Mouse (Mus musculus) macrophage (primary cell): ENCODE results near the gene Lrrc73. TPM values are rescaled to one million over a fixed set of nuclear protein-coding genes. Genes with fewer than 3 reads are reported as not detected.

Experiments
- H3K27ac ChIP-seq: fragments of 350-480 bp; formaldehyde crosslinking; 2 replicates; pipeline ENCODE4 v1.9.0; 2021
- H3K36me3 ChIP-seq: fragments of 350-480 bp; formaldehyde crosslinking; 2 replicates; pipeline ENCODE4 v1.9.0; 2021; ENCODE audit errors: inconsistent target
- H3K4me3 ChIP-seq: fragments of 350-480 bp; formaldehyde crosslinking; 2 replicates; pipeline ENCODE4 v1.9.0; 2021; ENCODE audit errors: inconsistent target
- H3K79me2 ChIP-seq: fragments of 350-480 bp; formaldehyde crosslinking; 2 replicates; pipeline ENCODE4 v1.9.0; 2021; ENCODE audit errors: inconsistent target
- WGBS: methylation state at CpG from one replicate; pipeline ENCODE4 v1.1.7; 2026; ENCODE audit warnings: inconsistent platforms; ENCODE audit not compliant: missing documents; 5-methylcytosine and 5-hydroxymethylcytosine counted together
- polyA plus RNA-seq: library from polyadenylated mRNA; stranded (reverse); fragments of 250-400 nt; gene quantifications from 3 replicates; pipeline ENCODE4 v1.2.4, GENCODE M21; 2018; ENCODE audit warnings: inconsistent platforms

Lrrc73 gene
- polyA plus RNA-seq, 1 experiment from 2014 or later: not detected

GRCm38 (mm10) chr17:46285407-46285806, 32.1 kb downstream of the Lrrc73 start:
- no peak overlapping the region for H3K27ac ChIP-seq
- peaks cover 23% of the 10 kb centered on the region for H3K79me2 ChIP-seq
- H3K36me3 ChIP-seq: no peaks in the 10 kb centered on the region; the same call in 1 of the 2 replicates
- no peak overlapping the region for H3K4me3 ChIP-seq
- 77% methylated on average over 6 of the region's 6 CpGs for WGBS

- Histone ChIP-seq H3K4me3 (no peak overlapping the region), H3K79me2 (peaks cover under 1% of the 10 kb centered on the region; the same call in 1 of the 2 replicates), H3K36me3 (no peaks in the 10 kb centered on the region), H3K27ac (no peak overlapping the region)
- WGBS: 75% methylated on average over 7 of the region's 11 CpGs
These were observed 34.4 kb downstream of the Lrrc73 start for GRCm38 (mm10) chr17:46287678-46288095.

DNA sequence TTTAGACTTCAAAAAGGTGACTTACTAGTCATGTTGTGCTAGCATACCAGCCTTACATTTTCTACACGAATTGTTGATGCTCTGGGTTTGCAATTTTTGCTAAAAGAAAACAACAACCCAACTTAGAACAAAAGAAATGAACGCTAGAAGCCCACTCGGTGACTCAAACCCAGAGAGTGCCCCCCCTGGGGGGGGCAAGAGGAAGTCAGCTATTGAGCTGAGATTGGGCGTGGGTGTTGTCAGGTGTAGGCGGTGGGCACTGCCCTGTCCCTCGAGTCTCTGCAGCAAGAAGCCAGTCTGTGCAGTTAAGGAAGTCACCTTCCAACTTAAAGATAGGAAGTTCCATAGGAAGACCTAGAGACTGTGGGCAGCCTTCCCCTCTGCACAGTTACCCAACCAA, 43.3 kb downstream of the Lrrc73 start:
- Histone ChIP-seq H3K27ac (no peak overlapping the region), H3K79me2 (no peaks in the 10 kb centered on the region), H3K4me3 (no peak overlapping the region), H3K36me3 (no peaks in the 10 kb centered on the region)
- WGBS: 7% methylated on average over 6 of the region's 6 CpGs

GRCm38 (mm10) chr17:46297028-46297363, 43.7 kb downstream of the Lrrc73 start:
- Histone ChIP-seq H3K36me3 (no peaks in the 10 kb centered on the region), H3K4me3 (no peak overlapping the region), H3K79me2 (no peaks in the 10 kb centered on the region), H3K27ac (no peak overlapping the region)
- WGBS: 11% methylated on average over 6 of the region's 6 CpGs

DNA sequence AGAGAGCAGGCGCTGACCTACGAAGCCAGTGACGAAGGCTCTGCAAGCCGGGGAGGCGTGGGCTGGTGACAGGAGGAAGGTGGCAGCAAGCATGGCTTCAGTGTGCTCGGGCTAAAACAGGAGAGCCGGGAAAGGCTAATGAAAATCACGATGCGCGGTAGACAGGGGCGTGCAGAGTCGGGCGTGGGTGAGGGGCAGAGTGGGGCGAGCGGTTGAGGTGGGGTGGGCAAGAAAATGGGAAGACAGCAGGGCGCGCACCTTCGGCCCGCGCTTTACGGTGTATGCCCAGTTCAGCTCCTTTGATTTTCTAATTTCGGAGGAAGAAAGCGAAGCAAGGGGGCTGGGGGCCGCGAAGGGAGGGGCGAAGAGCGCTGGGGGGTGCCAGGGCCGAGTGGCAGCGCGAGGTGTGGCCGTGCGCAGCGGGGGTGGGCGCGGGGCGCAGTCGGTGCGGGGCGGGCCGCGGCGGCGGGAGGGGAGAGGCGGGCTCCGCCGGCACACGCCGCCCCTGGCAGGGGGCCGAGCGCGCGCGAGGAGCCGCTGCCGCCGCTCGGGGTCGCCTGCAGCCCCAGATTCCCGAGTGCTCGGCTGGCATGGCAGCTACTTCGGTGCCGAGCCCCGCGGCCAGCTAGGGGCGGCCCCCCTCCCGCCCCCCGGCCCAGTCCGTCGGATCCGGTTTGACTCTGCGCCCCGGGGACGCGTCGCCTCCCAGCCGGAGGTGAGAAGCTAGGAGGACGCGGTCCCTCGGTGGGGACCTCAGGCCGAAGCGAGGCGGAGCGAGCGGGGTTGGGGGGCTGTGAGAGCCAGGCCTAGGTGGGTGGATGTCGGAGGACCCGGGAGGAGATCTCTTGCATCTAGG, 44.3 kb downstream of the Lrrc73 start, which contains the start of gene Dlk2:
TSS of gene Dlk2 (plus strand) at position 58 of the 856 bp plus-strand sequence.
- 2% methylated on average over 74 of the region's 86 CpGs for WGBS

GRCm38 (mm10) chr17:46298220-46298913, 45.0 kb downstream of the Lrrc73 start:
- WGBS: 2% methylated on average over 48 of the region's 48 CpGs

More for the DNA sequence above, 44.3 kb downstream of the Lrrc73 start, which contains the start of gene Dlk2:
- Histone ChIP-seq H3K79me2 (no peaks in the 10 kb centered on the region), H3K27ac (no peak within 1 kb of the TSS), H3K4me3 (no peak within 1 kb of the TSS), H3K36me3 (no peaks in the 10 kb centered on the region)

DNA sequence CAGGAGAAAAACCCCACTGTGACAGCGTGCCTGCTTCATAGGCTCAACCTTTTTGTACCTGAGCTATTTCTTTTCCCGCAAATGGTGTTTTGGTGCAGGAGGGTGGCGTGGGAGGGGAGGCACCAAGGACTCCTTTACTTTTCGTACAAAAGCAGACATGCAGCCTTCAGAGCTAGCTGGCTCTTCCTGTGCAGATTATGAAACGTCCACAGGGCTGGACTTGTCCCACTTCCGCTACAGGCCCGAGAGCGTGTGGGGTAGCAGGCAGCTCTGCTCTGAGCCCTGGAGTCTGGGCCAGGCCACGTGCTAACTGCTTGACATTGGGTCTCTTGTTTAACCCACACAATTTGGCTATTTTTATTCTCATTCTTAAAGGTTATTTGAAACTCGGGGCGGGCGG, 48.6 kb downstream of the Lrrc73 start:
- WGBS: 60% methylated on average over 12 of the region's 12 CpGs
- Histone ChIP-seq H3K4me3 (no peak overlapping the region), H3K79me2 (no peaks in the 10 kb centered on the region), H3K36me3 (no peaks in the 10 kb centered on the region), H3K27ac (no peak overlapping the region)

More at GRCm38 (mm10) chr17:46298220-46298913, 45.0 kb downstream of the Lrrc73 start:
- Histone ChIP-seq H3K27ac (no peak overlapping the region), H3K4me3 (no peak overlapping the region), H3K79me2 (no peaks in the 10 kb centered on the region), H3K36me3 (no peaks in the 10 kb centered on the region)

- no peak overlapping the region for H3K4me3 ChIP-seq
- WGBS: 100% methylated on average over 9 of the region's 9 CpGs
- no peaks in the 10 kb centered on the region for H3K36me3 ChIP-seq
These were observed 50.9 kb downstream of the Lrrc73 start for GRCm38 (mm10) chr17:46304184-46304583.

More at GRCm38 (mm10) chr17:46304184-46304583, 50.9 kb downstream of the Lrrc73 start:
- no peaks in the 10 kb centered on the region for H3K79me2 ChIP-seq
- no peak overlapping the region for H3K27ac ChIP-seq

Other genes starting within 250 kb of the Lrrc73 start
- 22.8 to 80.7 TPM (median 68.8 TPM) in 3 replicates for gene Vegfa, start 221.2 kb upstream of the Lrrc73 start, polyA plus RNA-seq
- 44.6 to 65.2 TPM (median 53.4 TPM) in 3 replicates for gene Mrps18a, start 142.5 kb upstream of the Lrrc73 start, polyA plus RNA-seq
- gene Rsph9, start 109.3 kb upstream of the Lrrc73 start, polyA plus RNA-seq: 0.99 to 5.6 TPM (median 1.8 TPM) in 3 replicates
- gene Mad2l1bp, start 100.0 kb upstream of the Lrrc73 start, polyA plus RNA-seq: 8.1 to 18.8 TPM (median 17.6 TPM) in 3 replicates
- 28.2 to 71.1 TPM (median 37.1 TPM) in 3 replicates for gene Gtpbp2, start 92.5 kb upstream of the Lrrc73 start, polyA plus RNA-seq
- gene Polh, start 50.9 kb upstream of the Lrrc73 start, polyA plus RNA-seq: 4.5 to 10.3 TPM (median 5.2 TPM) in 3 replicates
- 15.0 to 22.0 TPM (median 16.0 TPM) in 3 replicates for gene Xpo5, start 50.7 kb upstream of the Lrrc73 start, polyA plus RNA-seq
- gene Polr1c, start 5.5 kb upstream of the Lrrc73 start, polyA plus RNA-seq: 17.2 to 29.5 TPM (median 28.2 TPM) in 3 replicates
- gene Yipf3, start 5.5 kb upstream of the Lrrc73 start, polyA plus RNA-seq: 26.4 to 65.4 TPM (median 42.0 TPM) in 3 replicates
- 9.7 to 12.8 TPM (median 12.5 TPM) in 3 replicates for gene Tjap1, start 29.5 kb downstream of the Lrrc73 start, polyA plus RNA-seq
- gene Dlk2, start 43.9 kb downstream of the Lrrc73 start, polyA plus RNA-seq: not detected in 3 replicates
- gene Abcc10, start 74.8 kb downstream of the Lrrc73 start, polyA plus RNA-seq: 1.8 to 3.9 TPM (median 2.4 TPM) in 3 replicates
- gene Zfp318, start 130.2 kb downstream of the Lrrc73 start, polyA plus RNA-seq: 6.7 to 12.9 TPM (median 11.8 TPM) in 3 replicates
- gene Crip3, start 175.4 kb downstream of the Lrrc73 start, polyA plus RNA-seq: not detected in 3 replicates
- not detected in 3 replicates for gene Slc22a7, start 184.9 kb downstream of the Lrrc73 start, polyA plus RNA-seq
- not detected in 3 replicates for gene Ttbk1, start 234.1 kb downstream of the Lrrc73 start, polyA plus RNA-seq
- 0.57 to 9.8 TPM (median 0.97 TPM) in 3 replicates for gene Dnph1, start 243.2 kb downstream of the Lrrc73 start, polyA plus RNA-seq